Mouse (Mus musculus) kidney, adult 2 months (tissue): ENCODE data around the gene Olfr1415. TPM values are rescaled to one million over a fixed set of nuclear protein-coding genes. Genes with fewer than 3 reads are reported as not detected.

Experiments used
- DNase-seq: peaks from one replicate; pipeline ENCODE4 v3.0.0; 2021
- H3K27ac ChIP-seq: fragments of 200-500 bp; 2 replicates; pipeline ENCODE4 v1.5.1; 2012; ENCODE audit warnings: low read depth, low read length, control low read depth, inconsistent platforms; ENCODE audit not compliant: insufficient read depth
- H3K27me3 ChIP-seq: fragments of 200-500 bp; replicated peaks from 2 replicates; pipeline ENCODE4 v1.6.1; 2012; ENCODE audit warnings: mild to moderate bottlenecking, moderate library complexity, low read length, inconsistent platforms; ENCODE audit not compliant: control insufficient read depth, insufficient read depth
- H3K36me3 ChIP-seq: fragments of 200-500 bp; 2 replicates; pipeline ENCODE4 v1.6.1; 2012; ENCODE audit warnings: mild to moderate bottlenecking, moderate library complexity, low read length, inconsistent platforms; ENCODE audit not compliant: control insufficient read depth, insufficient read depth
- H3K4me1 ChIP-seq: fragments of 200-500 bp; 2 replicates; pipeline ENCODE4 v1.6.1; 2011; ENCODE audit warnings: low read length; ENCODE audit not compliant: control insufficient read depth, insufficient read depth
- H3K4me3 ChIP-seq: fragments of 200-500 bp; 2 replicates; pipeline ENCODE4 v1.5.1; 2011; ENCODE audit warnings: mild to moderate bottlenecking, low read depth, low read length, control low read depth; ENCODE audit not compliant: insufficient read depth
- CTCF ChIP-seq: fragments of 200-500 bp; conservative IDR thresholded peaks from 2 replicates; pipeline ENCODE4 v1.5.1; 2011; ENCODE audit warnings: low read depth, mild to moderate bottlenecking, control low read depth, low read length, moderate library complexity, mixed read lengths; ENCODE audit not compliant: insufficient read depth, insufficient read length
- POLR2A ChIP-seq: fragments of 200-500 bp; IDR thresholded peaks from one replicate; pipeline ENCODE4 v1.6.1; 2011; ENCODE audit warnings: low read depth, low read length, control low read depth
- WGBS: fragments of 180-500 bp; shearing (Covaris S2); methylation state at CpG from one replicate; pipeline ENCODE4 v1.1.7; 2018; 5-methylcytosine and 5-hydroxymethylcytosine counted together
- polyA plus RNA-seq: library from polyadenylated mRNA; depleted of rRNA; stranded (reverse); fragments of >200 nt; gene quantifications from 2 replicates; pipeline ENCODE4 v1.2.3, GENCODE M21; 2012

The Olfr1415 gene
- polyA plus RNA-seq, 1 experiment: not detected

GRCm38 (mm10) chr1:92485013-92485412, 10.9 kb downstream of the Olfr1415 start, which contains the start of gene Olfr1416:
Olfr1416 (minus strand) TSS chr1:92485113.
- no peaks in the 10 kb centered on the region for H3K4me1 ChIP-seq
- no peak for TF ChIP-seq POLR2A
- no peak for TF ChIP-seq CTCF
- DNase-seq: no peak
- no peaks in the 10 kb centered on the region for H3K36me3 ChIP-seq
- H3K4me3 ChIP-seq: no peak within 1 kb of the TSS
- no peaks in the 10 kb centered on the region for H3K27me3 ChIP-seq
- H3K27ac ChIP-seq: no peak within 1 kb of the TSS

- Histone ChIP-seq H3K36me3 (no peaks in the 10 kb centered on the region; the same call in 1 of the 2 replicates), H3K4me3 (peak overlapping the region; percentile 54), H3K27me3 (no peaks in the 10 kb centered on the region), H3K4me1 (peaks cover 3% of the 10 kb centered on the region; the same call in 1 of the 2 replicates), H3K27ac (peak overlapping the region; percentile 57; the same call in 1 of the 2 replicates)
- no peak for DNase-seq
- WGBS: 3% methylated on average over 10 of the region's 10 CpGs
- TF ChIP-seq POLR2A: no peak
- no peak for TF ChIP-seq CTCF
These were observed 21.8 kb downstream of the Olfr1415 start for GRCm38 (mm10) chr1:92474066-92474578.

GRCm38 (mm10) chr1:92473165-92474041, 22.5 kb downstream of the Olfr1415 start, which contains the start of gene Ndufa10:
Ndufa10 (minus strand) TSS chr1:92473860.
- 1% methylated on average over 67 of the region's 67 CpGs for WGBS
- peak within 1 kb of the TSS; percentile 89 for H3K4me3 ChIP-seq
- H3K27ac ChIP-seq: peak within 1 kb of the TSS; percentile 83
- H3K36me3 ChIP-seq: no peaks in the 10 kb centered on the region; the same call in 1 of the 2 replicates
- peak; percentile 96 for DNase-seq
- no peaks in the 10 kb centered on the region for H3K27me3 ChIP-seq
- peaks cover 3% of the 10 kb centered on the region; the same call in 1 of the 2 replicates for H3K4me1 ChIP-seq
- no peak for TF ChIP-seq CTCF
- TF ChIP-seq POLR2A: no peak

GRCm38 (mm10) chr1:92468891-92469290, 27.0 kb downstream of the Olfr1415 start:
- TF ChIP-seq CTCF (no peak), POLR2A (no peak)
- H3K27ac ChIP-seq: no peak overlapping the region
- no peaks in the 10 kb centered on the region for H3K27me3 ChIP-seq
- H3K36me3 ChIP-seq: peaks cover under 1% of the 10 kb centered on the region
- H3K4me1 ChIP-seq: peaks cover 3% of the 10 kb centered on the region; the same call in 1 of the 2 replicates
- no peak for DNase-seq
- WGBS: 73% methylated on average over 4 of the region's 4 CpGs
- H3K4me3 ChIP-seq: no peak overlapping the region

GRCm38 (mm10) chr1:92458416-92458815, 37.5 kb downstream of the Olfr1415 start:
- DNase-seq: no peak

GRCm38 (mm10) chr1:92457758-92458157, 38.1 kb downstream of the Olfr1415 start:
- DNase-seq: no peak
- Histone ChIP-seq H3K36me3 (peaks cover 8% of the 10 kb centered on the region), H3K27ac (no peak overlapping the region), H3K4me3 (no peak overlapping the region), H3K4me1 (no peaks in the 10 kb centered on the region), H3K27me3 (no peaks in the 10 kb centered on the region)
- TF ChIP-seq CTCF (no peak), POLR2A (no peak)

More at GRCm38 (mm10) chr1:92458416-92458815, 37.5 kb downstream of the Olfr1415 start:
- Histone ChIP-seq H3K27ac (no peak overlapping the region), H3K36me3 (peaks cover 8% of the 10 kb centered on the region), H3K4me3 (no peak overlapping the region), H3K4me1 (no peaks in the 10 kb centered on the region), H3K27me3 (no peaks in the 10 kb centered on the region)
- no peak for TF ChIP-seq CTCF
- TF ChIP-seq POLR2A: no peak
- 88% methylated on average over 6 of the region's 6 CpGs for WGBS
